Mouse (Mus musculus): ENCODE data around the gene Zfp114.

- TF ChIP-seq CTCF (IDR thresholded peaks at IDR 0.05; ENCODE audit: control insufficient read depth, insufficient read depth, insufficient read length) (no peak), MYOG (IDR thresholded peaks at IDR 0.05; ENCODE audit: control insufficient read depth, extremely low read depth, insufficient read length) (no peak), USF1 (IDR thresholded peaks at IDR 0.05; ENCODE audit: low read depth) (no peak), MAX (IDR thresholded peaks at IDR 0.05) (no peak), FOSL1 (IDR thresholded peaks at IDR 0.05; ENCODE audit: insufficient read depth, low read length, poor library complexity, severe bottlenecking) (no peak)
Observed at GRCm38 (mm10) chr7:24188901-24189570, 14.2 kb downstream of the Zfp114 start.
